21 mouse cellular contexts compared by ENCODE assay signal in the genomic region with DNA sequence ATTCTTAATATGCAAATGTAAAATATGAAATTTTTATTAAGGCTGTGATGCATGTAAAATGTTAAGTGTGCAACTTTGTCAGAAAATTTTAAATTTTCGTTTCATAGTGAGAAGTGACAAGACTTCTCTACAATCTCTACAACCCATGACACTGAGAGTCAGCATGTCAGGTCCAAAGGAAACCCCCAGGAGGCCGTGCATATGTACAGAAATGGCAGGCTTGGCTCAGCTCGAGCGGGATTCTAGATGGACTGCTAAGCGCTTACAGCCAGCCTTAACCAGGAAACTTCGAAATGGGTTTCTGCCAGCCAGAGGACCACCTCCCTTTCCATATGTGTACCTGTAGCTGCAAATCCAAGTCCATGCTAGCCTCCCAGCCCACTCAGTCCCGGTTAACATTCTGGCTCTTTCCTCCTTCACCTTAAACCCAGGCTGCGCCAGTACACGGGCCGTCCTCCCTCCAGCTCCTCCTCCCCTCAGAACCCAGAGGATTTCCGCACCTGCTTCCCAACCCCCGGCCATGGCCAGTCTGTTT. TPM values are rescaled to one million over a fixed set of nuclear protein-coding genes. Genes with fewer than 3 reads are reported as not detected.
DNase-seq lines count a peak whose midpoint lies in the region; ATAC-seq and TF ChIP-seq lines count a peak whose summit lies in the region.
"Had no signal": no experiment of that assay in that cellular context is flagged by ENCODE, and none has a peak within 500 bp of the region (broad histone marks: within the 10 kb centered on the region; RNA-seq: fewer than 3 reads in every experiment).

No protein-coding gene starts in this region.

- H3K4me1 ChIP-seq in E14TG2a.4 (replicated peaks; ENCODE audit: low read depth, low read length): peaks cover 13% of the 10 kb centered on the region
- H3K4me1 ChIP-seq in ES-Bruce4 (ENCODE audit: control insufficient read depth, insufficient read depth, low read length): no peaks in the 10 kb centered on the region
- H3K4me1 ChIP-seq: embryonic facial prominence, embryonic 10.5 days; embryonic facial prominence, embryonic 12.5 days; forebrain, embryonic 13.5 days; forebrain, embryonic 15.5 days had no signal

- H3K9me3 ChIP-seq in E14TG2a.4 (ENCODE audit: low read length): peaks cover 44% of the 10 kb centered on the region
- H3K9me3 ChIP-seq in ES-Bruce4 (replicated peaks; ENCODE audit: control insufficient read depth, insufficient read depth, low read length, poor library complexity, severe bottlenecking): peaks cover 22% of the 10 kb centered on the region

- H3K9ac ChIP-seq in ES-Bruce4 (ENCODE audit: low read depth, poor library complexity, severe bottlenecking): peak overlapping the region; percentile 26
- H3K9ac ChIP-seq: embryonic facial prominence, embryonic 12.5 days; forebrain, embryonic 13.5 days; forebrain, embryonic 15.5 days; forebrain, postnatal 0 days had no signal

- no peak for TF ChIP-seq POLR2A in ES-Bruce4 (IDR thresholded peaks at IDR 0.05; ENCODE audit: insufficient read depth, low read length)

- H3K4me3 ChIP-seq in E14TG2a.4 (replicated peaks; ENCODE audit: low read length) (peak overlapping the region; percentile 29; the same call in 1 of the 2 replicates), ES-Bruce4 (ENCODE audit: low read depth, low read length) (peak overlapping the region; percentile 8)
- H3K4me3 ChIP-seq: embryonic facial prominence, embryonic 10.5 days; embryonic facial prominence, embryonic 12.5 days; forebrain, embryonic 13.5 days; forebrain, embryonic 15.5 days had no signal

- H3K36me3 ChIP-seq in E14TG2a.4 (ENCODE audit: insufficient read depth, low read length): peaks cover 3% of the 10 kb centered on the region; the same call in 1 of the 2 replicates
- no peaks in the 10 kb centered on the region for H3K36me3 ChIP-seq in ES-Bruce4 (ENCODE audit: control insufficient read depth, insufficient read depth, low read length, poor library complexity, severe bottlenecking)
- H3K36me3 ChIP-seq: embryonic facial prominence, embryonic 10.5 days; embryonic facial prominence, embryonic 12.5 days; forebrain, embryonic 15.5 days; G1E had no signal

- no peak for TF ChIP-seq CTCF in E14TG2a.4 (conservative IDR thresholded peaks at IDR 0.05; ENCODE audit: low read length)
- TF ChIP-seq CTCF in ES-Bruce4 (IDR thresholded peaks at IDR 0.05; ENCODE audit: low read depth, low read length): no peak

- ATAC-seq in megakaryocyte progenitor cell, adult 5-6 weeks (replicated peaks; ENCODE audit: poor library complexity): no peak
- ATAC-seq: activated CD4-positive, CD25-positive, alpha-beta regulatory T cell, adult 4 months; forebrain, embryonic 13.5 days; forebrain, embryonic 15.5 days; forebrain, postnatal 0 days; Patski had no signal

- DNase-seq in R1 (ENCODE audit: low read depth, low spot score): peak; percentile 79
- peak; percentile 13 for DNase-seq in testis, postnatal 14 days (ENCODE audit: low spot score)
- no peak for DNase-seq in layer of hippocampus, postnatal 36 days
- DNase-seq in embryo, embryonic 9.5 days (ENCODE audit: extremely low spot score): no peak
- DNase-seq: adrenal gland, adult 8-10 months; cerebellum, adult 11 months; cerebellum, adult 18-20 months; cerebellum, adult 8-10 months; cerebellum, adult 9-11 months; cerebellum, postnatal 36 days; forebrain, postnatal 0 days had no signal

- peak overlapping the region; percentile 47 for H3K27ac ChIP-seq in ES-Bruce4 (ENCODE audit: insufficient read depth, low read length)
- H3K27ac ChIP-seq: embryonic facial prominence, embryonic 10.5 days; embryonic facial prominence, embryonic 12.5 days; forebrain, embryonic 13.5 days; forebrain, embryonic 15.5 days had no signal

- TF ChIP-seq EP300 in ES-Bruce4 (IDR thresholded peaks at IDR 0.05; ENCODE audit: insufficient read depth, low read depth, low read length): no peak

- no peaks in the 10 kb centered on the region for H3K27me3 ChIP-seq in E14TG2a.4 (ENCODE audit: insufficient read depth, low read length)
- H3K27me3 ChIP-seq in ES-Bruce4 (ENCODE audit: control insufficient read depth, insufficient read depth, low read length, poor library complexity, severe bottlenecking): no peaks in the 10 kb centered on the region
- H3K27me3 ChIP-seq: embryonic facial prominence, embryonic 12.5 days; forebrain, embryonic 13.5 days; forebrain, embryonic 15.5 days; Patski had no signal

RNA-seq across cellular contexts. Expression of gene Bcas2, which starts 52.8 kb away (rescaled TPM):
- polyA plus RNA-seq in ES-Bruce4 (2011; ENCODE audit: insufficient read depth, insufficient read length, low read depth, missing spikeins): 186 and 192 TPM in 2 replicates
- total RNA-seq in megakaryocyte progenitor cell, adult 5-6 weeks (2015): 129 and 130 TPM in 2 replicates
- total RNA-seq in megakaryocyte progenitor cell, adult 5-6 weeks (2017): 169 and 190 TPM in 2 replicates
- total RNA-seq in layer of hippocampus, postnatal 36 days (2021): 10 to 100 TPM; 69.3 to 70.2 TPM

RNA-seq across cellular contexts. Expression of gene Trim33, which starts 54.8 kb away (rescaled TPM):
- polyA plus RNA-seq in ES-Bruce4 (2011; ENCODE audit: insufficient read depth, insufficient read length, low read depth, missing spikeins): 127 and 138 TPM in 2 replicates
- 97.0 and 110 TPM in 2 replicates for total RNA-seq in megakaryocyte progenitor cell, adult 5-6 weeks (2015)
- 47.9 and 54.6 TPM in 2 replicates for total RNA-seq in megakaryocyte progenitor cell, adult 5-6 weeks (2017)
- 10 to 100 TPM; 51.4 to 55.0 TPM for total RNA-seq in layer of hippocampus, postnatal 36 days (2021)

Comparison
In these comparisons a context has a peak if more than half of its experiments do, and no peak if none do; other contexts are left out.
1. DNase-seq: peak in R1 (single experiment) and testis, postnatal 14 days (single experiment); none in layer of hippocampus, postnatal 36 days (0 of 2) and embryo, embryonic 9.5 days (single experiment).